Mouse (Mus musculus): ENCODE measurements at regions not wholly inside any gene's neighbourhood (a gene's known extent, or its start where the extent isn't known, plus 50 kb on each side); places are given as distances from the start of the nearest gene placed in this dataset.

DNA sequence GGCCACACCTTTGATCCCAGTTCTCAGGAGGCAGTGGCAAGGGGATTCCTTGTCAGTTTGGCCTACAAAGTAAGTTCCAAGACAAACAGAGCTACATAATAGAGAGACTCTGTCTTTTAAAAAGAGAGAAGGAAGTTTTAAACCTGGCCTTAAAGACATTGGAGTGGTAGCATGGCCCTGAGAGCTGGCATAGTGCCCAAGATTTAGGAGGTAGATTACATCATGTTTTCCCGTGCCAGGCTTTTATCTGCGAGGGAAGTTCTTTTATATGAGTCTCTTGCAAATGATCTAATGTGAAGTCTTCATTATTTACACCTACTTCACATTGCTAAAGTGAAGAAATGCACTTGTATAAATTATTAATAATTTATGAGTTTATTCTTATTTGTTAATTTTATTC lies 119.8 kb downstream of the Cd24a start:
- TF ChIP-seq CTCF (conservative IDR thresholded peaks at IDR 0.05 in 1 of 2, IDR thresholded peaks at IDR 0.05 in 1 of 2; ENCODE audit: low read depth in 2 of 2, low read length in 2 of 2): no peak
- TF ChIP-seq KAT2A (IDR thresholded peaks at IDR 0.05; ENCODE audit: insufficient replicate concordance, low read length): no peak
- no peak for TF ChIP-seq EP300 (IDR thresholded peaks at IDR 0.05; ENCODE audit: low read length)
- TF ChIP-seq POLR2A (IDR thresholded peaks at IDR 0.05; ENCODE audit: low read depth, low read length): no peak
- no peak for TF ChIP-seq BHLHE40 (IDR thresholded peaks at IDR 0.05; ENCODE audit: low read depth, low read length)
- no peak for TF ChIP-seq E2F4 (IDR thresholded peaks at IDR 0.05; ENCODE audit: insufficient replicate concordance, low read depth, low read length)
- no peak for TF ChIP-seq MEF2A (IDR thresholded peaks at IDR 0.05; ENCODE audit: borderline replicate concordance, low read depth, low read length)
- no peak for TF ChIP-seq ZKSCAN1 (IDR thresholded peaks at IDR 0.05; ENCODE audit: borderline replicate concordance, low read depth, low read length)
- TF ChIP-seq HCFC1 (IDR thresholded peaks at IDR 0.05; ENCODE audit: low read depth, low read length): no peak
- TF ChIP-seq GABPA (IDR thresholded peaks at IDR 0.05; ENCODE audit: insufficient replicate concordance, low read depth, low read length): no peak
- no peak for TF ChIP-seq POLR2AphosphoS2 (IDR thresholded peaks at IDR 0.05; ENCODE audit: low read depth, low read length)
